Mouse (Mus musculus): ENCODE measurements at regions not wholly inside any gene's neighbourhood (a gene's known extent, or its start where the extent isn't known, plus 50 kb on each side); places are given as distances from the start of the nearest gene placed in this dataset.

- TF ChIP-seq POLR2A (IDR thresholded peaks at IDR 0.05; ENCODE audit: low read depth, low read length) (no peak), CTCF (IDR thresholded peaks at IDR 0.05; ENCODE audit: extremely low read depth, insufficient read depth, insufficient read length, insufficient replicate concordance) (peak; percentile 15; the same call in 1 of the 2 replicates)
Observed at GRCm38 (mm10) chr17:88303991-88304390, 136.5 kb upstream of the Foxn2 start.
